ENCODE assay signal across 8 mouse cellular contexts in the genomic region with DNA sequence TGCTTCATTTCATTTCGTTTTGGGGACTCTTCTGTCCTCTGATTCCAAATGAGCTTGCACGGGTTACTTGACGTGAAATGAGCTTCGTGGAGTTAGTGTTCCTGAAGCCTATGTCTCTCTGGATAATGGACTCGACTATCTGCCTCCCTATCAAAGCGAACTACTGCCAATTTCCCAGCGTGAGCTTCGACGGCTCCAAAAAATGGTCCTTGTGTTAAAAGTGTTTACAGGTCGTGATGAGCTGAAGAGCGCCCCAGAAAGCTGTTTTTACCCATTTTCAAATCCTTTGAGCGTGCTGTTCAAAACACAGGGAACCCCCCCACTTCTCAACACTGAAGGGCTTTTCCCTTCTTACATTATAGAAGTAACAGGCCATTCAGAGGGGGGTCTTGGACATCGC. TPM values are rescaled to one million over a fixed set of nuclear protein-coding genes. Genes with fewer than 3 reads are reported as not detected.
A peak's percentile ranks its signal among the peaks of the same experiment; 100 is the strongest.
DNase-seq lines count a peak whose midpoint lies in the region; ATAC-seq lines count a peak whose summit lies in the region.

No protein-coding gene starts in this region.

- H3K9me3 ChIP-seq in heart, embryonic 10.5 days, result no peaks in the 10 kb centered on the region
- H3K9me3 ChIP-seq in intestine, embryonic 14.5 days (ENCODE audit: control insufficient read depth, low read length), result no peaks in the 10 kb centered on the region
- no peaks in the 10 kb centered on the region for H3K9me3 ChIP-seq in neural tube, embryonic 14.5 days (ENCODE audit: control insufficient read depth, low read length)

- WGBS in heart, embryonic 10.5 days, result 7% methylated on average over 13 of the region's 13 CpGs
- WGBS in intestine, embryonic 14.5 days, result 6% methylated on average over 13 of the region's 13 CpGs
- 2% methylated on average over 13 of the region's 13 CpGs for WGBS in neural tube, embryonic 14.5 days

- H3K4me1 ChIP-seq in heart, embryonic 10.5 days, result peaks cover 30% of the 10 kb centered on the region
- peaks cover 38% of the 10 kb centered on the region for H3K4me1 ChIP-seq in intestine, embryonic 14.5 days (replicated peaks; ENCODE audit: control insufficient read depth, insufficient read depth, low read length)
- H3K4me1 ChIP-seq in neural tube, embryonic 14.5 days (ENCODE audit: control insufficient read depth, insufficient read depth, low read length), result peaks cover 17% of the 10 kb centered on the region

- H3K27me3 ChIP-seq in heart, embryonic 10.5 days (ENCODE audit: insufficient read depth, poor library complexity, severe bottlenecking), result no peaks in the 10 kb centered on the region
- no peaks in the 10 kb centered on the region for H3K27me3 ChIP-seq in intestine, embryonic 14.5 days (replicated peaks; ENCODE audit: control insufficient read depth, insufficient read depth, low read length)
- H3K27me3 ChIP-seq in neural tube, embryonic 14.5 days (ENCODE audit: control insufficient read depth, insufficient read depth, low read length), result no peaks in the 10 kb centered on the region

- peak overlapping the region; percentile 98 for H3K9ac ChIP-seq in intestine, embryonic 14.5 days (ENCODE audit: low read length)
- H3K9ac ChIP-seq in neural tube, embryonic 14.5 days (replicated peaks; ENCODE audit: low read depth, low read length), result peak overlapping the region; percentile 77

- intact Hi-C loops in left cerebral cortex, postnatal 36 days (cut with DNase I), result loop anchor here (2.0 to 5.0 kb wide), 2 partner anchors 54 to 67 kb away; partner anchors contain the start of gene Fbxo28

- H3K27ac ChIP-seq in heart, embryonic 10.5 days, result peak overlapping the region; percentile 98
- H3K27ac ChIP-seq in intestine, embryonic 14.5 days (ENCODE audit: low read depth), result peak overlapping the region; percentile 91
- H3K27ac ChIP-seq in neural tube, embryonic 14.5 days (ENCODE audit: low read depth, low read length), result peak overlapping the region; percentile 87

- ATAC-seq in intestine, embryonic 14.5 days (replicated peaks; ENCODE audit: low FRiP score, low TSS enrichment, low read depth), result no peak
- no peak; the same call in none of the 2 replicates for ATAC-seq in neural tube, embryonic 14.5 days (ENCODE audit: low read depth)

- peak overlapping the region; percentile 87 for H3K4me3 ChIP-seq in heart, embryonic 10.5 days
- peak overlapping the region; percentile 86 for H3K4me3 ChIP-seq in intestine, embryonic 14.5 days (ENCODE audit: low read depth, low read length)
- H3K4me3 ChIP-seq in neural tube, embryonic 14.5 days (ENCODE audit: low read depth, low read length), result peak overlapping the region; percentile 60

- no peak for DNase-seq in heart, embryonic 10.5 days (ENCODE audit: low spot score)
- DNase-seq in heart, adult 11 months, result no peak
- peak; percentile 35 for DNase-seq in 3T3-L1 (ENCODE audit: low read depth, low spot score)
- DNase-seq in cerebellum, adult 9-10 months, result peak; percentile 76
- no peak for DNase-seq in intestine, embryonic 14.5 days (ENCODE audit: low spot score)
- no peak for DNase-seq in left cerebral cortex, postnatal 36 days (ENCODE audit: low spot score in 2 of 2)
- DNase-seq in spleen, postnatal 36 days (ENCODE audit: low spot score in 2 of 2), result no peak

- H3K36me3 ChIP-seq in heart, embryonic 10.5 days, result no peaks in the 10 kb centered on the region
- H3K36me3 ChIP-seq in intestine, embryonic 14.5 days (ENCODE audit: control insufficient read depth, insufficient read depth, low read length), result no peaks in the 10 kb centered on the region
- H3K36me3 ChIP-seq in neural tube, embryonic 14.5 days (ENCODE audit: control insufficient read depth, insufficient read depth, low read length), result no peaks in the 10 kb centered on the region

- H3K4me2 ChIP-seq in intestine, embryonic 14.5 days (ENCODE audit: low read length), result peak overlapping the region; percentile 83
- peak overlapping the region; percentile 64 for H3K4me2 ChIP-seq in neural tube, embryonic 14.5 days (ENCODE audit: low read depth, low read length)

RNA-seq across cellular contexts. Expression of gene Trp53bp2, which starts 0.7 kb away (rescaled TPM):
- 17.3 and 23.4 TPM in 2 replicates for polyA plus RNA-seq in heart, embryonic 10.5 days (2016; fragmentation: Nextera tagmentation; extraction: Ambion mirVana)
- polyA plus RNA-seq in intestine, embryonic 14.5 days (2014; fragmentation: Nextera tagmentation; extraction: Ambion mirVana), result 26.9 and 27.5 TPM in 2 replicates
- 16.9 and 23.8 TPM in 2 replicates for polyA plus RNA-seq in neural tube, embryonic 14.5 days (2014; fragmentation: Nextera tagmentation; extraction: Ambion mirVana)
- total RNA-seq in left cerebral cortex, postnatal 36 days (2021), result 10 to 100 TPM; 21.9 to 23.4 TPM

Comparison
In these comparisons a context has a peak if more than half of its experiments do, and no peak if none do; other contexts are left out.
1. DNase-seq: peak in 3T3-L1 (single experiment) and cerebellum, adult 9-10 months (single experiment); none in heart, embryonic 10.5 days (single experiment), heart, adult 11 months (single experiment), intestine, embryonic 14.5 days (single experiment), left cerebral cortex, postnatal 36 days (0 of 2) and spleen, postnatal 36 days (0 of 2).
2. Peak in every context shown above with its lines, with median percentiles within 50 percentile points of each other: H3K27ac ChIP-seq and H3K4me3 ChIP-seq.